Mouse (Mus musculus): ENCODE data around the gene Olfr1023. TPM values are rescaled to one million over a fixed set of nuclear protein-coding genes. Genes with fewer than 3 reads are reported as not detected.

Gene Olfr1023
- total and polyA plus RNA-seq, 3 experiments, result not detected

GRCm38 (mm10) chr2:85846730-85847129 lies 38.7 kb upstream of the Olfr1023 start, which contains the start of gene Olfr1020:
TSS of gene Olfr1020 (plus strand) at chr2:85847030.
- H3K9me3 ChIP-seq (replicated peaks; ENCODE audit: low read length), result peaks cover 8% of the 10 kb centered on the region
- H3K4me3 ChIP-seq (replicated peaks in 1 of 3; ENCODE audit: low read depth in 2 of 3, low read length in 2 of 3, poor library complexity in 1 of 3), result no peak within 1 kb of the TSS
- TF ChIP-seq CHD2 (IDR thresholded peaks at IDR 0.05; ENCODE audit: low read length) (no peak), NELFE (IDR thresholded peaks at IDR 0.05; ENCODE audit: low read depth, low read length) (no peak), POLR2AphosphoS2 (IDR thresholded peaks at IDR 0.05; ENCODE audit: low read depth, low read length) (no peak), JUND (conservative IDR thresholded peaks at IDR 0.05; ENCODE audit: low read depth, low read length) (no peak), KAT2A (IDR thresholded peaks at IDR 0.05; ENCODE audit: insufficient replicate concordance, low read length) (no peak), E2F4 (IDR thresholded peaks at IDR 0.05; ENCODE audit: insufficient replicate concordance, low read depth, low read length) (no peak), SMC3 (IDR thresholded peaks at IDR 0.05; ENCODE audit: low read depth, low read length) (no peak), ZKSCAN1 (IDR thresholded peaks at IDR 0.05; ENCODE audit: borderline replicate concordance, low read depth, low read length) (no peak)
- no peak within 1 kb of the TSS for H3K9ac ChIP-seq (ENCODE audit: insufficient read depth, low read depth)
- no peaks in the 10 kb centered on the region for H3K4me1 ChIP-seq (ENCODE audit: control insufficient read depth in 1 of 2, insufficient read depth in 2 of 2)
- in situ Hi-C loops (cut with MboI; ENCODE audit: low pct_ligation_motif_present, low pct_unique_long_range_greater_than_20kb, low sequenced_read_pairs), result no loop called here
- DNase-seq (ENCODE audit: extremely low read depth), result no peak
- dilution Hi-C loops (cut with MboI; ENCODE audit: extremely low pct_ligation_motif_present, extremely low pct_unique_long_range_greater_than_20kb, low sequenced_read_pairs), result no loop called here
- H3K36me3 ChIP-seq (replicated peaks in 1 of 2; ENCODE audit: control insufficient read depth in 1 of 2, insufficient read depth in 1 of 2, low read length in 1 of 2), result no peaks in the 10 kb centered on the region
- no peaks in the 10 kb centered on the region for H3K79me2 ChIP-seq (replicated peaks; ENCODE audit: control insufficient read depth, extremely low read depth, insufficient read depth, poor library complexity, severe bottlenecking)
- no peak within 1 kb of the TSS for H3K27ac ChIP-seq (ENCODE audit: insufficient read depth, low read depth)
- H3K27me3 ChIP-seq (replicated peaks), result no peaks in the 10 kb centered on the region
- H3K4me2 ChIP-seq (ENCODE audit: insufficient read depth, low read depth, poor library complexity, severe bottlenecking), result no peak within 1 kb of the TSS

- Histone ChIP-seq H3K4me2 (ENCODE audit: insufficient read depth, low read depth, poor library complexity, severe bottlenecking) (no peak within 1 kb of the TSS), H3K9ac (ENCODE audit: insufficient read depth, low read depth) (no peak within 1 kb of the TSS), H3K79me2 (replicated peaks; ENCODE audit: control insufficient read depth, extremely low read depth, insufficient read depth, poor library complexity, severe bottlenecking) (no peaks in the 10 kb centered on the region), H3K4me1 (ENCODE audit: control insufficient read depth in 1 of 2, insufficient read depth in 2 of 2) (no peaks in the 10 kb centered on the region), H3K27me3 (replicated peaks) (no peaks in the 10 kb centered on the region), H3K4me3 (replicated peaks in 1 of 3; ENCODE audit: low read depth in 2 of 3, low read length in 2 of 3, poor library complexity in 1 of 3) (no peak within 1 kb of the TSS), H3K9me3 (replicated peaks; ENCODE audit: low read length) (peaks cover 10% of the 10 kb centered on the region), H3K36me3 (replicated peaks in 1 of 2; ENCODE audit: control insufficient read depth in 1 of 2, insufficient read depth in 1 of 2, low read length in 1 of 2) (no peaks in the 10 kb centered on the region), H3K27ac (ENCODE audit: insufficient read depth, low read depth) (no peak within 1 kb of the TSS)
- dilution Hi-C loops (cut with MboI; ENCODE audit: extremely low pct_ligation_motif_present, extremely low pct_unique_long_range_greater_than_20kb, low sequenced_read_pairs), result no loop called here
- TF ChIP-seq ELF1 (IDR thresholded peaks at IDR 0.05; ENCODE audit: low read depth, low read length) (no peak), JUN (IDR thresholded peaks at IDR 0.05; ENCODE audit: insufficient read depth, low read depth, low read length) (no peak), MYC (IDR thresholded peaks at IDR 0.05; ENCODE audit: low read depth, low read length) (no peak), ZNF384 (IDR thresholded peaks at IDR 0.05; ENCODE audit: low read depth, low read length) (no peak), UBTF (IDR thresholded peaks at IDR 0.05; ENCODE audit: low read depth, low read length) (no peak), RAD21 (IDR thresholded peaks at IDR 0.05; ENCODE audit: low read depth, low read length) (no peak), IRF4 (IDR thresholded peaks at IDR 0.05; ENCODE audit: low read depth, low read length) (no peak), USF2 (conservative IDR thresholded peaks at IDR 0.05; ENCODE audit: low read depth, low read length) (no peak), MAX (IDR thresholded peaks at IDR 0.05; ENCODE audit: low read length) (no peak), POLR2AphosphoS2 (IDR thresholded peaks at IDR 0.05; ENCODE audit: low read depth, low read length) (no peak), TCF12 (IDR thresholded peaks at IDR 0.05; ENCODE audit: low read depth, low read length) (no peak), ZMIZ1 (IDR thresholded peaks at IDR 0.05; ENCODE audit: low read depth, low read length) (no peak), KAT2A (IDR thresholded peaks at IDR 0.05; ENCODE audit: insufficient replicate concordance, low read length) (no peak), ZKSCAN1 (IDR thresholded peaks at IDR 0.05; ENCODE audit: borderline replicate concordance, low read depth, low read length) (no peak), GABPA (IDR thresholded peaks at IDR 0.05; ENCODE audit: insufficient replicate concordance, low read depth, low read length) (no peak), RCOR1 (conservative IDR thresholded peaks at IDR 0.05; ENCODE audit: low read depth, low read length) (no peak), TBP (conservative IDR thresholded peaks at IDR 0.05; ENCODE audit: low read depth, low read length) (no peak)
- no peak for DNase-seq (ENCODE audit: extremely low read depth)
- in situ Hi-C loops (cut with MboI; ENCODE audit: low pct_ligation_motif_present, low pct_unique_long_range_greater_than_20kb, low sequenced_read_pairs), result no loop called here
These were observed 17.1 kb upstream of the Olfr1023 start, which contains the start of gene Olfr1022 for GRCm38 (mm10) chr2:85868294-85868693. TSS of gene Olfr1022 (plus strand) at chr2:85868594.

Data from CH12.LX (cell line).